In genomic region chr2:10081453-10082080, GRCm38 (mm10) we compare ENCODE assay signal across 8 mouse cellular contexts. TPM values are rescaled to one million over a fixed set of nuclear protein-coding genes. Genes with fewer than 3 reads are reported as not detected.
DNase-seq lines count a peak whose midpoint lies in the region; ATAC-seq and TF ChIP-seq lines count a peak whose summit lies in the region.

No protein-coding gene starts in this region.

- ATAC-seq in kidney, embryonic 15.5 days (replicated peaks; ENCODE audit: low FRiP score), result no peak
- ATAC-seq in embryonic facial prominence, embryonic 15.5 days (ENCODE audit: insufficient number of reproducible peaks, low FRiP score, low TSS enrichment, low read depth), result no peak
- no peak for ATAC-seq in intestine, embryonic 16.5 days
- no peak for ATAC-seq in midbrain, postnatal 0 days (ENCODE audit: low FRiP score)

- peak overlapping the region; percentile 97 for H3K4me3 ChIP-seq in kidney, embryonic 15.5 days (replicated peaks)
- H3K4me3 ChIP-seq in embryonic facial prominence, embryonic 15.5 days (replicated peaks), result peak overlapping the region; percentile 80
- peak overlapping the region; percentile 96 for H3K4me3 ChIP-seq in intestine, embryonic 16.5 days (ENCODE audit: low read length)
- peak overlapping the region; percentile 77; the same call in 1 of the 2 replicates for H3K4me3 ChIP-seq in midbrain, postnatal 0 days (ENCODE audit: low read depth, low read length)

- WGBS in kidney, embryonic 15.5 days, result 90% methylated on average over 5 of the region's 5 CpGs
- WGBS in embryonic facial prominence, embryonic 15.5 days, result 81% methylated on average over 5 of the region's 5 CpGs
- 86% methylated on average over 5 of the region's 5 CpGs for WGBS in intestine, embryonic 16.5 days
- WGBS in midbrain, postnatal 0 days, result 93% methylated on average over 5 of the region's 5 CpGs

- no peak for DNase-seq in kidney, postnatal 14 days
- no peak for DNase-seq in midbrain, postnatal 0 days (ENCODE audit: low spot score)
- DNase-seq in gastrocnemius, postnatal 4 days (ENCODE audit: low spot score in 2 of 2), result no peak
- no peak for DNase-seq in urinary bladder, adult 2 months (ENCODE audit: low spot score)
- DNase-seq in retina, postnatal 1 day, result no peak

- H3K27ac ChIP-seq in kidney, embryonic 15.5 days, result no peak overlapping the region
- no peak overlapping the region for H3K27ac ChIP-seq in embryonic facial prominence, embryonic 15.5 days (replicated peaks)
- no peak overlapping the region for H3K27ac ChIP-seq in intestine, embryonic 16.5 days (ENCODE audit: low read length)
- no peak overlapping the region for H3K27ac ChIP-seq in midbrain, postnatal 0 days (ENCODE audit: low read depth, low read length)

- peak overlapping the region; percentile 69 for H3K4me2 ChIP-seq in kidney, embryonic 15.5 days
- H3K4me2 ChIP-seq in embryonic facial prominence, embryonic 15.5 days (replicated peaks), result peak overlapping the region; percentile 67
- peak overlapping the region; percentile 49 for H3K4me2 ChIP-seq in intestine, embryonic 16.5 days (ENCODE audit: low read depth, low read length)
- peak overlapping the region; percentile 72 for H3K4me2 ChIP-seq in midbrain, postnatal 0 days (ENCODE audit: low read depth, low read length, poor library complexity, severe bottlenecking)

- peaks cover 25% of the 10 kb centered on the region; the same call in 1 of the 2 replicates for H3K36me3 ChIP-seq in kidney, embryonic 15.5 days
- peaks cover 6% of the 10 kb centered on the region; the same call in 1 of the 2 replicates for H3K36me3 ChIP-seq in embryonic facial prominence, embryonic 15.5 days
- no peaks in the 10 kb centered on the region; the same call in 1 of the 2 replicates for H3K36me3 ChIP-seq in intestine, embryonic 16.5 days (ENCODE audit: control insufficient read depth, insufficient read depth, low read length)
- no peaks in the 10 kb centered on the region for H3K36me3 ChIP-seq in midbrain, postnatal 0 days (ENCODE audit: insufficient read depth, low read length)

- peak overlapping the region; percentile 84 for H3K9ac ChIP-seq in kidney, embryonic 15.5 days
- H3K9ac ChIP-seq in embryonic facial prominence, embryonic 15.5 days, result no peak overlapping the region
- peak overlapping the region; percentile 42; the same call in 1 of the 2 replicates for H3K9ac ChIP-seq in intestine, embryonic 16.5 days (ENCODE audit: low read depth, low read length)
- 0 out of 2 replicates have a peak overlapping the region, but pooled peaks have one; percentile 70 for H3K9ac ChIP-seq in midbrain, postnatal 0 days (replicated peaks; ENCODE audit: low read length, poor library complexity, severe bottlenecking)

- no peaks in the 10 kb centered on the region for H3K9me3 ChIP-seq in kidney, embryonic 15.5 days (replicated peaks)
- H3K9me3 ChIP-seq in embryonic facial prominence, embryonic 15.5 days (replicated peaks), result no peaks in the 10 kb centered on the region
- H3K9me3 ChIP-seq in intestine, embryonic 16.5 days (ENCODE audit: control insufficient read depth, low read length), result no peaks in the 10 kb centered on the region
- H3K9me3 ChIP-seq in midbrain, postnatal 0 days (ENCODE audit: low read length), result no peaks in the 10 kb centered on the region

- no peaks in the 10 kb centered on the region for H3K27me3 ChIP-seq in kidney, embryonic 15.5 days
- H3K27me3 ChIP-seq in embryonic facial prominence, embryonic 15.5 days, result no peaks in the 10 kb centered on the region
- no peaks in the 10 kb centered on the region for H3K27me3 ChIP-seq in intestine, embryonic 16.5 days (replicated peaks; ENCODE audit: control insufficient read depth, insufficient read depth, low read length)
- no peaks in the 10 kb centered on the region for H3K27me3 ChIP-seq in midbrain, postnatal 0 days (ENCODE audit: insufficient read depth, low read length)

- no peak for TF ChIP-seq CTCF in midbrain, postnatal 0 days (IDR thresholded peaks at IDR 0.05)

- H3K4me1 ChIP-seq in kidney, embryonic 15.5 days, result peaks cover 32% of the 10 kb centered on the region
- peaks cover 26% of the 10 kb centered on the region for H3K4me1 ChIP-seq in embryonic facial prominence, embryonic 15.5 days
- peaks cover 33% of the 10 kb centered on the region for H3K4me1 ChIP-seq in intestine, embryonic 16.5 days (ENCODE audit: control insufficient read depth, insufficient read depth, low read length)
- H3K4me1 ChIP-seq in midbrain, postnatal 0 days (ENCODE audit: insufficient read depth, low read length), result peaks cover 27% of the 10 kb centered on the region

RNA-seq across cellular contexts. Expression of gene Kin, which starts 1.2 kb away (rescaled TPM):
- polyA plus RNA-seq in kidney, embryonic 15.5 days (2015; fragmentation: Nextera tagmentation; extraction: Ambion mirVana), result 29.6 and 33.3 TPM in 2 replicates
- 28.3 and 28.6 TPM in 2 replicates for polyA plus RNA-seq in embryonic facial prominence, embryonic 15.5 days (2015; fragmentation: Nextera tagmentation; extraction: Ambion mirVana)
- 17.9 and 22.7 TPM in 2 replicates for polyA plus RNA-seq in intestine, embryonic 16.5 days (2015; fragmentation: Nextera tagmentation; extraction: Ambion mirVana)
- 5.8 and 5.9 TPM in 2 replicates for total RNA-seq in midbrain, postnatal 0 days (2014; rRNA removed)
- 14.8 and 18.5 TPM in 2 replicates for polyA plus RNA-seq in midbrain, postnatal 0 days (2015; fragmentation: Nextera tagmentation; extraction: Ambion mirVana)
- 10 to 100 TPM; 10.1 to 11.0 TPM for total RNA-seq in gastrocnemius, postnatal 4 days (2021)
- 16.3 and 18.8 TPM in 2 replicates for polyA plus RNA-seq in urinary bladder, adult 2 months (2012; rRNA removed)

RNA-seq across cellular contexts. Expression of gene Atp5c1, which starts 1.3 kb away (rescaled TPM):
- 661 and 685 TPM in 2 replicates for polyA plus RNA-seq in kidney, embryonic 15.5 days (2015; fragmentation: Nextera tagmentation; extraction: Ambion mirVana)
- 493 and 513 TPM in 2 replicates for polyA plus RNA-seq in embryonic facial prominence, embryonic 15.5 days (2015; fragmentation: Nextera tagmentation; extraction: Ambion mirVana)
- 986 and 1,011 TPM in 2 replicates for polyA plus RNA-seq in intestine, embryonic 16.5 days (2015; fragmentation: Nextera tagmentation; extraction: Ambion mirVana)
- 458 and 510 TPM in 2 replicates for total RNA-seq in midbrain, postnatal 0 days (2014; rRNA removed)
- polyA plus RNA-seq in midbrain, postnatal 0 days (2015; fragmentation: Nextera tagmentation; extraction: Ambion mirVana), result 634 and 663 TPM in 2 replicates
- total RNA-seq in gastrocnemius, postnatal 4 days (2021), result 100 to 1,000 TPM; 529 to 571 TPM
- 350 and 383 TPM in 2 replicates for polyA plus RNA-seq in urinary bladder, adult 2 months (2012; rRNA removed)

RNA-seq across cellular contexts. Expression of gene Taf3, which starts 33.2 kb away (rescaled TPM):
- polyA plus RNA-seq in kidney, embryonic 15.5 days (2015; fragmentation: Nextera tagmentation; extraction: Ambion mirVana), result 16.4 TPM in 2 replicates
- polyA plus RNA-seq in embryonic facial prominence, embryonic 15.5 days (2015; fragmentation: Nextera tagmentation; extraction: Ambion mirVana), result 12.9 and 13.0 TPM in 2 replicates
- 8.9 TPM in 2 replicates for polyA plus RNA-seq in intestine, embryonic 16.5 days (2015; fragmentation: Nextera tagmentation; extraction: Ambion mirVana)
- total RNA-seq in midbrain, postnatal 0 days (2014; rRNA removed), result 5.1 and 5.4 TPM in 2 replicates
- 10.3 and 10.8 TPM in 2 replicates for polyA plus RNA-seq in midbrain, postnatal 0 days (2015; fragmentation: Nextera tagmentation; extraction: Ambion mirVana)
- 10 to 100 TPM in 1 of 2 experiments, 1 to 10 TPM in 1; 8.4 to 10.4 TPM for total RNA-seq in gastrocnemius, postnatal 4 days (2021)
- 13.2 and 13.8 TPM in 2 replicates for polyA plus RNA-seq in urinary bladder, adult 2 months (2012; rRNA removed)

RNA-seq across cellular contexts. Expression of gene Itih2, which starts 49.6 kb away (rescaled TPM):
- 2.3 and 4.4 TPM in 2 replicates for polyA plus RNA-seq in kidney, embryonic 15.5 days (2015; fragmentation: Nextera tagmentation; extraction: Ambion mirVana)
- polyA plus RNA-seq in embryonic facial prominence, embryonic 15.5 days (2015; fragmentation: Nextera tagmentation; extraction: Ambion mirVana), result 0.22 and 0.51 TPM in 2 replicates
- polyA plus RNA-seq in intestine, embryonic 16.5 days (2015; fragmentation: Nextera tagmentation; extraction: Ambion mirVana), result 2.5 and 7.6 TPM in 2 replicates
- total RNA-seq in midbrain, postnatal 0 days (2014; rRNA removed), result 9.3 and 9.7 TPM in 2 replicates
- 5.7 and 6.5 TPM in 2 replicates for polyA plus RNA-seq in midbrain, postnatal 0 days (2015; fragmentation: Nextera tagmentation; extraction: Ambion mirVana)
- total RNA-seq in gastrocnemius, postnatal 4 days (2021), result 1 to 10 TPM in 1 of 2 experiments, under 1 TPM in 1; 0.66 to 4.1 TPM
- polyA plus RNA-seq in urinary bladder, adult 2 months (2012; rRNA removed), result 3.4 and 4.2 TPM in 2 replicates
